Mouse (Mus musculus) embryo, embryonic 10.5 days (tissue): ENCODE measurements at regions not wholly inside any gene's neighbourhood (a gene's known extent, or its start where the extent isn't known, plus 50 kb on each side); places are given as distances from the start of the nearest gene placed in this dataset.

Experiments used
- DNase-seq: peaks from one replicate; pipeline ENCODE4 v3.0.0-alpha.2; 2015; ENCODE audit warnings: low spot score

- DNase-seq: no peak
Observed at GRCm38 (mm10) chr19:14668512-14669181, 70.8 kb upstream of the Tle4 start.

- no peak for DNase-seq
Observed at GRCm38 (mm10) chr19:14664682-14665417, 67.0 kb upstream of the Tle4 start.

- DNase-seq: no peak
Observed at GRCm38 (mm10) chr19:14664096-14664586, 66.3 kb upstream of the Tle4 start.

GRCm38 (mm10) chr19:14663350-14663749 lies 65.5 kb upstream of the Tle4 start:
- no peak for DNase-seq

- DNase-seq: no peak
Observed at GRCm38 (mm10) chr19:14659725-14660124, 61.9 kb upstream of the Tle4 start.

GRCm38 (mm10) chr19:14658479-14658878 lies 60.6 kb upstream of the Tle4 start:
- no peak for DNase-seq

GRCm38 (mm10) chr19:14656022-14656388 lies 58.2 kb upstream of the Tle4 start:
- DNase-seq: no peak

- DNase-seq: no peak
Observed at GRCm38 (mm10) chr19:14655302-14656021, 57.6 kb upstream of the Tle4 start.
